Mouse (Mus musculus): ENCODE measurements around the gene 2310046K23Rik. TPM values are rescaled to one million over a fixed set of nuclear protein-coding genes. Genes with fewer than 3 reads are reported as not detected.
A peak's percentile ranks its signal among the peaks of the same experiment; 100 is the strongest.
"Not testable (repeated sequence)": the region's sequence is repeated elsewhere in the genome, so short reads cannot be mapped to it uniquely, and the experiment has no call there.

2310046K23Rik gene
- not detected for total RNA-seq (2021)
- long read RNA-seq, experiment 1: 0 reads
- long read RNA-seq, experiment 2: 0 reads

DNA sequence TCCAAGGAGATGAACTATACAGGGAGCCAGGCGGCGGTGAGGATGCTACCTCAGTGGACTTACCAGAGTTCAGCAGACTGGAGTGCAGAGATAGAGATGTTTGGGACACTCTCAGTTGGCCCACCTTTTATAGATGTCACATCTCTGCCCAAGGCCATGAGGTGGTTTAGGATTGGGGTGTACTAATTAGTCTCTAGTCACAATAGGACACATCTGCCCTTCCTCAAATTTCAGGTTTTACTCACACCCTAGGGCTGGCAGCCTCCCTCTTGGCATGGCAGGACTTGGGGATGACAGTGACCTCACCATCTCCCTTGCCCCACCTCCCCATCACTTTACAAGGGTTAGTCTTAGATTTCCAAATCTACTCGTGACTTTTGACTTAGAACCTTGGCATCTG lies at the start of gene 2310046K23Rik:
TSS of gene 2310046K23Rik (minus strand) at position 101 of the 400 bp plus-strand sequence.
- no peak for DNase-seq (ENCODE audit: low spot score in 2 of 2)
- TF ChIP-seq CTCF (conservative IDR thresholded peaks at IDR 0.05): no peak
- Histone ChIP-seq H3K4me3 (no peak within 1 kb of the TSS), H3K27ac (no peak within 1 kb of the TSS)

GRCm38 (mm10) chr3:92583164-92583826 lies 49.0 kb upstream of the 2310046K23Rik start:
- no peak for TF ChIP-seq CTCF (conservative IDR thresholded peaks at IDR 0.05)
- H3K4me3 ChIP-seq: no peak overlapping the region
- no peak overlapping the region for H3K27ac ChIP-seq
- no peak for DNase-seq (ENCODE audit: low spot score in 2 of 2)

- no peak for TF ChIP-seq CTCF (conservative IDR thresholded peaks at IDR 0.05)
- no peak for DNase-seq (ENCODE audit: low spot score in 2 of 2)
- H3K4me3 ChIP-seq: no peak overlapping the region
- no peak overlapping the region for H3K27ac ChIP-seq
Measured at GRCm38 (mm10) chr3:92579508-92579907, 45.2 kb upstream of the 2310046K23Rik start.

DNA sequence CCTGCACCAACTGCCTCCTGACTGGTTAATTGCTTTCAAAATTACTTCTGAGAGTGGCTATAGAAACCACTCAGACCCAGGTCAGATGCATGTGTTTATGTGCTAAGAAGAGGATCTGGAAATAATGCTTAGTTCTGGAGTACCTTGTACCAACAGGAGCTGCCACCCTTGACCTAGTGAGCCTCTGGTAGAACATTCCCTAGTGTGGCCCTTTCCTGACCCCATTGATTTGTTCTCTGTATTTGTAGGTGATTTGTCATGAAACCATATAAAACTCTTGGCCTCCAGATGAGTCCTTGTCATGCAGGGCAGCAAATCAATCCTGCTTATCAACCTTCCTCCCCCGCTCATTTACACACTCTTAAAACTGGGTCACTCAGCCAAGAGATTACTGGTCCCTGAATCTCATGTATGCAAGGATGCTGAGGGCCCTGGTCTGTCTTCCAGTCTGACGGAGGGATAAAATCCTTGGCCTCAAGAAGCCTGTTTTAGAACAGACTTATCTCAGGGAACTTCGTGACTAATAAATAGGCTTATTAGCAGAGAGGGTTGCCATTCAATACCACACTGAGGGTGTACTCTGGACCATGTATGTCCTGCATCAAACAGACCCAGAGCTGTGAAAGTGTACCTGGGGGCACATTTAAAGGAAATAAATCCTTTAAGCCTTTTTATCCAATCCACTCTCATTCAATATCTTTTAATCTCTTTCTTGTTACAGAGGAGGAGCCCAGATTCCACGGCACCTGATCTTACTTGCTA lies 44.5 kb upstream of the 2310046K23Rik start:
- no peak overlapping the region for H3K4me3 ChIP-seq
- DNase-seq (ENCODE audit: low spot score in 2 of 2): no peak
- no peak overlapping the region for H3K27ac ChIP-seq
- no peak for TF ChIP-seq CTCF (conservative IDR thresholded peaks at IDR 0.05)

DNA sequence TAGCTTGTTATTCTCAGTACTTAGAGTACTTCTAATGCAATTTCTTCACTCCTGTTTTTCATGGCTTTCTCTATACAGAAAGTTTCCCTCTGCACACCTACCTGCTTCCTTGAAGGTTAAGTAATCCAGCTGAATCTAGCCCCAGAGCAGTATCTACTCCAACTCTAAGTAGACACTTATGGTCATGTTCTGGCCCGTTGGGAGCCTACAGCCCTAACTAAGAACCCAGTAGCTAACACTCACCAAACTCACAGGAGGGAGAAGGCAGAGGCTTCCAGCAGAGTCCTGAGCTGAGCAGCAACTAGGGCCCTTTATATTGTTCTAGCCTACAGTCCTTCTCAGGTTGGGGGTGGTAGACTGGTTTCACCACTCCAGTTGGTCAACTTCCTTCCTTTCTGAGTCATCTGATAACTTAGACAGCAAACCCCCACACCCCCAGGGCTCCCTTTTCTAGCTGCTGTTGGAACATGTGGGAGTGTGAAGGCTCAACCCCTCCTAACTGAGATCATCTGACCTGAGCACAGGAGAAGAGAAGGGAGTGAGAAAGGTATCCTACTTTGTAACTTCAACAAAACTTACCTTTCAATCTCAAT lies 39.2 kb upstream of the 2310046K23Rik start, which contains the start of gene Ivl:
TSS of gene Ivl (minus strand) at position 287 of the 593 bp plus-strand sequence.
- H3K4me3 ChIP-seq: no peak within 1 kb of the TSS
- no peak within 1 kb of the TSS for H3K27ac ChIP-seq
- DNase-seq (ENCODE audit: low spot score in 2 of 2): no peak
- TF ChIP-seq CTCF (conservative IDR thresholded peaks at IDR 0.05): no peak

- no peak for TF ChIP-seq CTCF (conservative IDR thresholded peaks at IDR 0.05)
- H3K27ac ChIP-seq: no peak overlapping the region
- DNase-seq (ENCODE audit: low spot score in 2 of 2): no peak
- H3K4me3 ChIP-seq: no peak overlapping the region
Measured at GRCm38 (mm10) chr3:92572514-92573155, 38.3 kb upstream of the 2310046K23Rik start.

DNA sequence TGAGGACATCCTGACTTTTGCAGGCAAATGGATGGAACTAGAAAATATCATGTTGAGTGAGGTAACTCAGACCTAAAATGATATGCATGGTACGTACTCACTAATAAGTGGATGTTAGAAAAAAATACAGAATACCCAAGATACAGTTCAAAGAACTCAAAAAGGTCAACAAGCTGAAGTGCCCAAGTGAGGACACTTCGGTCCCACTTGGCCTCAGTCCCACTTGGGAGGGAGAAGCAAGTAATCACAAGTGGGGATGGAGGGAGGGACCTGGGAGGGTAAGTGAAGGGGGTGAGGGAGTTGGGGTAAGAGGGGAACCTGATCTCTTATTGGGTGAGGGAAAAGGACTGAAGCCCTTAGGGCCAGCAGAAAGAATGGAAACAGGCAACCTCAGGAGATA lies 34.4 kb upstream of the 2310046K23Rik start:
- Histone ChIP-seq H3K4me3 (no peak overlapping the region), H3K27ac (no peak overlapping the region)
- no peak for TF ChIP-seq CTCF (conservative IDR thresholded peaks at IDR 0.05)
- DNase-seq (ENCODE audit: low spot score in 2 of 2): no peak

GRCm38 (mm10) chr3:92565418-92565817 lies 31.1 kb upstream of the 2310046K23Rik start:
- H3K27ac ChIP-seq: no peak overlapping the region
- TF ChIP-seq CTCF (conservative IDR thresholded peaks at IDR 0.05): peak; percentile 50
- no peak overlapping the region for H3K4me3 ChIP-seq
- DNase-seq (ENCODE audit: low spot score in 2 of 2): no peak

DNA sequence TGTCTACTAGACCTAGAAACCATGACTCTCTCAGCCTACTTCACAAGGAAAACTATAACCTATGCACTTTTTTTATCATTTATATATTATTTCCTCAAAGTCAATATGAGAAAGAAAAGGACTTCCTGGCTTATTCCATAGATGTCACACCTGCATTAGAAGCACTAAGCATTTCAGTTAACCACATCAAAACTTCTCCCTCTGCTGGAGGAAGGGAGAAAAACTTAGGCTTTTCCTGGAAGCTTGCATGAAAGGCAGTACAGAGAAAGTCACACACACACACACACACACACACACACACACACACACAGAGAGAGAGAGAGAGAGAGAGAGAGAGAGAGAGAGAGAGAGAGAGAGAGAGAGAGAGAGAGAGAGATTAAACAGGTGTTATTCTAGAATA lies 22.0 kb downstream of the 2310046K23Rik start:
- no peak for DNase-seq (ENCODE audit: low spot score in 2 of 2)
- Histone ChIP-seq H3K27ac (no peak overlapping the region), H3K4me3 (no peak overlapping the region)
- peak; percentile 63 for TF ChIP-seq CTCF (conservative IDR thresholded peaks at IDR 0.05)

- Histone ChIP-seq H3K4me3 (no peak overlapping the region), H3K27ac (no peak overlapping the region)
- DNase-seq (ENCODE audit: low spot score in 2 of 2): no peak
- peak; percentile 71 for TF ChIP-seq CTCF (conservative IDR thresholded peaks at IDR 0.05)
Measured at GRCm38 (mm10) chr3:92510786-92511185, 23.5 kb downstream of the 2310046K23Rik start.

GRCm38 (mm10) chr3:92508185-92508584 lies 26.1 kb downstream of the 2310046K23Rik start:
- no peak for TF ChIP-seq CTCF (conservative IDR thresholded peaks at IDR 0.05)
- Histone ChIP-seq H3K27ac (no peak overlapping the region), H3K4me3 (no peak overlapping the region)
- no peak for DNase-seq (ENCODE audit: low spot score in 2 of 2)

GRCm38 (mm10) chr3:92503528-92503927 lies 30.8 kb downstream of the 2310046K23Rik start:
- H3K27ac ChIP-seq: no peak overlapping the region
- no peak overlapping the region for H3K4me3 ChIP-seq
- no peak for TF ChIP-seq CTCF (conservative IDR thresholded peaks at IDR 0.05)
- DNase-seq (ENCODE audit: low spot score in 2 of 2): peak in 1 of 2 experiments; percentile 6

- DNase-seq (ENCODE audit: low spot score in 2 of 2): no peak
- TF ChIP-seq CTCF (conservative IDR thresholded peaks at IDR 0.05): no peak
- Histone ChIP-seq H3K4me3 (no peak within 1 kb of the TSS), H3K27ac (no peak within 1 kb of the TSS)
Measured at GRCm38 (mm10) chr3:92500393-92500792, 33.9 kb downstream of the 2310046K23Rik start, which contains the start of gene Sprr4. Gene Sprr4 (minus strand): TSS chr3:92500493.

- not testable (repeated sequence) for H3K4me3 ChIP-seq; H3K27ac ChIP-seq; DNase-seq (ENCODE audit: low spot score in 2 of 2)
Measured at GRCm38 (mm10) chr3:92490262-92490661, 44.0 kb downstream of the 2310046K23Rik start.
